Mouse (Mus musculus) CH12.LX (cell line): ENCODE data around the gene Gal3st4.

ENCODE experiments used
- CTCF ChIP-seq, 2 experiments: IDR thresholded peaks in 1 of 2; conservative IDR thresholded peaks in 1 of 2; 2 replicates each; pipeline ENCODE4 v1.5.1; 2011 to 2012; ENCODE audit warnings: low read depth in 2 of 2, low read length in 2 of 2, improper control_type of control experiment in 1 of 2, inconsistent platforms in 1 of 2, mild to moderate bottlenecking in 1 of 2, moderate library complexity in 1 of 2
- IRF4 ChIP-seq: IDR thresholded peaks from 2 replicates; pipeline ENCODE4 v1.6.1; 2014; ENCODE audit warnings: low read depth, mild to moderate bottlenecking, inconsistent platforms, low read length, improper control_type of control experiment
- JUND ChIP-seq: conservative IDR thresholded peaks from 2 replicates; pipeline ENCODE4 v1.6.1; 2011; ENCODE audit warnings: low read depth, low read length, improper control_type of control experiment
- SIN3A ChIP-seq: IDR thresholded peaks from 2 replicates; pipeline ENCODE4 v1.6.1; 2012; ENCODE audit warnings: low read length, improper control_type of control experiment, inconsistent platforms
- TCF12 ChIP-seq: IDR thresholded peaks from 2 replicates; pipeline ENCODE4 v1.6.1; 2014; ENCODE audit warnings: low read depth, mild to moderate bottlenecking, inconsistent platforms, low read length, improper control_type of control experiment
- USF1 ChIP-seq: IDR thresholded peaks from 2 replicates; pipeline ENCODE4 v1.6.1; 2014; ENCODE audit warnings: low read depth, mild to moderate bottlenecking, inconsistent platforms, low read length, improper control_type of control experiment

GRCm38 (mm10) chr5:138260834-138261233 is 11.8 kb downstream of the Gal3st4 start:
- TF ChIP-seq JUND (no peak), CTCF (conservative IDR thresholded peaks at IDR 0.05 in 1 of 2, IDR thresholded peaks at IDR 0.05 in 1 of 2; ENCODE audit: low read depth in 2 of 2, low read length in 2 of 2) (no peak), IRF4 (no peak), SIN3A (no peak), USF1 (no peak), TCF12 (no peak)
